Mouse (Mus musculus): ENCODE data around the gene Pptc7.
"Not testable (repeated sequence)": the region's sequence is repeated elsewhere in the genome, so short reads cannot be mapped to it uniquely, and the experiment has no call there.

DNA sequence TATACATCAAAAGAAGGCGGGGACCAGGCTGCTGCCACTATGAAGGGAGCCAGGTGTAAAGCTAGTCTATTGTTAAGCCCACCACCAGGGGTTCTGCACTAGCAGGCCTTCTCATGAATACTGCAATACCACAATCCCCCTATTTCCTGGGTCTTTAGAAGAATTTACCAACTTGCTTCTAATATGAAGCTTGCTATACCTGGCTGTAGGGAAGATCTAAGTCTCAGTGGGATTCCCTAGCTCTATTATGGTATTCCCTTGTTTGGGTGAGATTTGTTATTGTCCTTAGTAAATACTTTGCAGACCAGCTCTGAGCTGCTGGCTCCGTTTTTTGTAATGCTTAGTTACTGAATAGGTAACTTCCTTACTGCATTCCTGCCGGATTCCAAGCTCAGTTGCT is 34.8 kb downstream of the Pptc7 start:
- TF ChIP-seq POLR2A (IDR thresholded peaks at IDR 0.05; ENCODE audit: control insufficient read depth, low read depth, low read length); CTCF (IDR thresholded peaks at IDR 0.05; ENCODE audit: control insufficient read depth, insufficient read depth, insufficient replicate concordance, low read depth, low read length): not testable (repeated sequence)
